Mouse (Mus musculus) ES-CJ7 (cell line): ENCODE measurements around the gene Ppp2r1b.

Experiments
- DNase-seq: peaks from one replicate; pipeline ENCODE4 v3.0.0; 2011; ENCODE audit warnings: low read depth, low spot score

Gene Ppp2r1b

DNA sequence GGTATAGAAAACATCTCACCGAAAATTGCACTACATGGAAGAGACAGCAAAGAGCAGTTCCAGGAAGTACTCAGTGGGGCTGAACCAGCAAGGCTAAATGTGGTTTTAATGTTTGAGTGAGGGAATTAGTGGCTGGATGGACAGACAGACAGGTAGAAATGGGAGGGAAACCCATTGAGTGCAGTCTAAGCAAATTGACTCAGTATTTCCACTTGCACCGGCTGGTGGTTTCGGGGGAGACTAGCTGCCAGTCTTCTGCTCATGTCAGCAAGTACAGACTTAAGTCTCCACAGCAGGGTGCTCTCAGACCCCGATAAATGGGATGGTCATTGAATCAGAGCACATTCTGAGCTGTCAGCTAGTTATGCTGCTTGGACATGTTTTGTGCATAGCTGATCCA, 9.0 kb upstream of the Ppp2r1b start:
- DNase-seq = no peak

DNA sequence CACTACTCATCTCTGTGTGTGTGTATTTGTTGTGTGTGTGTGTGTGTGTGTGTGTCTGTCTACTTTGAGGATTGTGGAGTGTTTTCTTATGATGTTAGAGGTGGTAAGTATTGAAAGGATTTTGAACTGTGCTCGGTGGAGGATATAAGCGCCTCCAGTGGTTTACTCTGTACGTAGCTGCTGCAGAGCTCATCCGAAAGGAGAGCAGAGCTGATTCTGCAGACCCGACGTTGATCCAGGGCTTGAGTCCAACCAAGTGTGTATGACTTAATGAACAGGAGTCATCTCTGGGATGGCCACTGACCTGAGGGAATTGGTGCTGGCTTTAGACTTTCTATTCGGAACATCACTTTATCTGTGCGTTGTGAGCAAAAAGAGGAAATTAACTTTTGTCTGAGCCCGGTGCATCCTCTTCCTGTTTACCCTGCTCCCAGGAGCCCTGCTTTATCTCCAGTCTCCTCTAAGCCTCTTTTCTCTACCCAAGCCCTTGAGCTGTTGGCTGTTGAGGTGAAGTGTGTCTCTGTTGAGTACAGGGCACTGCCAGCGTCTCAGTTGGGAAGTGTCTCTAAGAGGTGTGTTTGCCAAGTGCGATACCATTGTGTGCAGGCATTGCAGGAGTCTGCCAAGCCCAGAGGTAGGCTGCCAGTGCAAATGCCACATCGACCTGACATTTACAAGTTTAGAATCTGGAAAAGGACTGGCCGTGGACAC, 3.9 kb upstream of the Ppp2r1b start:
- no peak for DNase-seq

DNA sequence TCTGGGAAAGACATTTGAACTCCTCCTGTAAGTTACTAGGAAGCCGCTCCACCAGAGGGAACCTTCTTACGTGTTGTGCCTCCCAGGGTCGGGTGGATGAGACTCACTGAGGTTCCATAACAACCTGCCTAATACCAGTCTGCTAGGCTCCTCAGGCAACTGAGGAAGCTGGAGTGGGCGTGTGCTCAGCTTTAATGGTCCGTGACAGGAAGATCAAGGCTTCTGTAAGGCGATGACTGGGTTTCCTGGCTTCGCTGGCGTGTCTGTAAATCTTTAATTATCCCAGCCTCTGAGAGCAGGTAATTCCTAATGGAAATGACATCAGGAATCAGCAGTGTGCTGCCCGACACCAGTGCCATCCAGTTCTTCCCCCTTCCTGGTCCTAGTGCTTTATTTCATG, 446 bp downstream of the Ppp2r1b start:
- DNase-seq = no peak

DNA sequence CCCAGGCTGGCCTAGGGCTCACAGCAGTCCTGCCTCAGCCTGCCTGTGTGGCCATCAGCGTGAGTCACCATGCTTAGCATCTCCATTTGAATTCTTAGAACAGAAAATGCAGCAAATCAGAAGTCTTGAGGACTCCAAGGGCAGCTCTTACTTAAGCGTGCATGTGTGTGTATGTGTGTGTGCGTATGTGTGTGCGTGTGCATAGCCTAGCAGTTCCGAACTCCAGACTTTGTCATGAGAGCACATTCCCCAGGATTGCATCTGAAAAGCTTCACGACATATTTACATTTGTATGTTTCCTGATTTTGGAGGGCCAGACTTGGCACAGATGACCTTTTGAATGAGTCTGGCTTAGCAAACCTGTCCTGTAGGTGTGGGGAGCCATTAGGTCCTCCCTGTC, 2.0 kb downstream of the Ppp2r1b start:
- DNase-seq = no peak

DNA sequence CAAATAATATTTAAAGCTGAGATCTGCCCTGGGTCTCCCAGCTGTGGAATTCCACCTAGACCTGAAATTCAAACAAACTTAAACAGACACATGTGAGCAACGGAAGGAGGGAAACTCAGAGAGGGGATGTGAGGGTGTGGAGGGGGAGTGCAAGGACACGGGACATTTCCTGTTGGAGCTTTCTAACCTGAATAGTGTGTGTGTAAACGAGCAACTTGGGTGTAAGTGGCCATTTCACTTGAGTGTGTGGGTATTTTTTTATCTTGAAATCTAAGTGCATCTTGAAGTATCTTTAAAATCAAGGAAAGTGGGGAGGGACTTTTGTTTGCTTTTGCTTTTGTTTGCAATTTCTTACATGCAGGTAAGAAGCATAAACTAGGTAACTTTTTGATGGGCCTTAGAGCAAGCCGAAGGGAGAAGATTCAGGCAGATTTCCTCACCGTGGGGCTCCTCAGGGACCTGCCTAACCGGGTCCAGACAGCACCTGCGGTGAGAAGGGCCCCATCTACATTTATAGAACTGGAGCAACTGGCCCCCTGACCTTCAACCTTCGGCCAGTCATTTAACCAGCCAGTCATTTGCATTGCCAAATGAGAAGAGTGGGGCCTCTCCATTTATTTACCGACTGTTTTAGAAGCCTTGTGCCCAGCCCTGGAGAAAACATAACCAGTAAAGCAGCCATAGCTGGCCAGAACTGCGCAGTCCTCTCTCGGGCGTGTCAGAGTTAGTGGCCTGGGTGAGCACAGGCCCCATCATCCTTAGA, 2.7 kb downstream of the Ppp2r1b start:
- DNase-seq = no peak

DNA sequence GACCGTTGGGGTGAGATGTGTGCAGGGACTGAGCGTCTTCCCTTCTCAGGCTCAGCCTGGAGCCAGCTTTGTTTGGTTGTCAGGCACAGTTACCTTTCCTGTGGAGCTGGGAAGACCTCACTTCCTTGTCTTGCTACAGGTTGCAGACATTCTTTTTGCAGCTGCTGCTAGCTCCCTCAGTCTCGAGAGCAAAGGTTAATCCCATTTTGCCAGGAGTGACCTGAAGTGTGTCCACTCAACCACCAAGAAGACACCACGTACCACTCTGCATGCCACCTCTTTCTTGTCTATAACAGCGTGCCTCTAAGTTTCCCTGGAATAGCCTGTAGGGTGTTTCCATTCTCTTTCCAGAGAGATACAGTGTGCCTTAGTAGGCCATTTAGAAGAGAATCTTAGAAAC, 3.7 kb downstream of the Ppp2r1b start:
- DNase-seq = no peak

DNA sequence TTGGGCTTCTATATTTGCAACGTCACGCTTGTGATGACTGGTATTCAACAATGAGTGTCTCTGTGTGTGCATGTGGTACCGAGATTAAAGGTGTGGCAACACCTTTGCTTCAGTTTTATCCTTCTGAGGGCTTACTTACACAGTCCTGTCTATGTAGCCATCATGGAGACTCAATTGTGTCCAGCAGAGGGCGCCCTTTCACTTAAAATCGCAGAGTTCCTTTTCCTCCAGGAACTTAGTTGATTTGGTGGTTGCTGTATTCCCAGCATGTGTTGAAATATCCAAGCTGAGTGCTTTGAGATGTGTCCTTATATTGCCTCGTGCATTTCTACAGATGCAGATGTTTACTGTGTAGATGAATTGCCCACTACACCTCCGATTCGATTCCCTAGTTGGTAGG, 4.1 kb downstream of the Ppp2r1b start:
- peak; percentile 87 for DNase-seq

DNA sequence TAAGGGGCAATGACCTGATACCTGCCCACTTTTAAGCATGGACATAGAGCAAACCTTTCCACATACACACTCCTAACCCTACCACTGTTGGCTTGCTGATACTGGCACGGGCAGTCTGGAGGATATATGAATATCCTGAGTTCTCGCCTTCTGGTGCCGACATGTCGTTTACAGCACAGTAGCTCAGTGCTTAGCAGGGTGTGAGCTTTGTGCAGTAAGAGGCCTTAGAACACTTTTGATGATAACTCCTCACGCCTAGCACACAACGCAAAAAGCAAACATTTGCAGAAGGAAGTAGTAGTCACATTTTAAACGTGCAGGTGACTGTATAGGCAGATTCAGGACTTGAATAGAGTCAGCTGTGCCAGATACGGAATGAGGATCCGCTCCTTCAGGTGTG, 4.7 kb downstream of the Ppp2r1b start:
- no peak for DNase-seq

DNA sequence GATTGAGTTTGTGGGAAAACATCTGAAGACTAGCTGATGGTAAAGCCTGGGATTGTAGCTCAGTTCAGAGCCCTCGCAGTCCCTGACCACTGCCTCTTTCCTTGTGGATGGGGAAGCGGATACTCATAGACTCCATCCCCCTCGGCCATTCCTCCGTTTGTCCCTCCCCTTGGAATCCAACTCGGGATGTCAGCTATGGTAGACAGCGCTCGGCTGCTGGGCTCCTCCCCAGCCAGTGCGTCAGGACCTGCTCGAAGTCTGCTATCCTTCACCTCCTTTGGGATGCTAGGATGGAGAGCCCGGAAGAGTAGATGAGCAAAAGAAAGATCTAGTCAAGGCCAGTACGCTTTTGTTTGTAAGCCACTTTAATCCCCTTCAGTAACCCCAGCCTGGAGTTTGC, 5.2 kb downstream of the Ppp2r1b start:
- no peak for DNase-seq

DNA sequence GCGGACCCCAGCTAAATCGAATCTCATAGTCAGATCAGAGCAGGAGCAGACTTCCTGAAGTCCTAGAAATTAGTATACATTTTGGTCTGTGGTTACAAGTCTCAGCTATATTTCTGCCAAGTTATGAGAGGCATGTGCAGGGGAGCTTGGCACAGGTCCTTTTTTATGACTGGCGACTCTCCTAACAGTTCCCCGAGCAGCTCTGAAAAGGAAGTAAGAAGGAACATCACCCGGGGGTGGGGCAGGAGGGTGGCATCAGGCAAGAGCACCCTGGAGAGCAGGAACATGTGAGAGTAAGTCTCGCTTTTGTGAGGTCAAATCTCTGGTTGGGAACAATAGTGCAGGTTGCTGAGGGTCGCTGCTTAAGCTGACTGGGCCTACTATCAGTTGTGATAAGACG, 5.6 kb downstream of the Ppp2r1b start:
- DNase-seq = no peak

DNA sequence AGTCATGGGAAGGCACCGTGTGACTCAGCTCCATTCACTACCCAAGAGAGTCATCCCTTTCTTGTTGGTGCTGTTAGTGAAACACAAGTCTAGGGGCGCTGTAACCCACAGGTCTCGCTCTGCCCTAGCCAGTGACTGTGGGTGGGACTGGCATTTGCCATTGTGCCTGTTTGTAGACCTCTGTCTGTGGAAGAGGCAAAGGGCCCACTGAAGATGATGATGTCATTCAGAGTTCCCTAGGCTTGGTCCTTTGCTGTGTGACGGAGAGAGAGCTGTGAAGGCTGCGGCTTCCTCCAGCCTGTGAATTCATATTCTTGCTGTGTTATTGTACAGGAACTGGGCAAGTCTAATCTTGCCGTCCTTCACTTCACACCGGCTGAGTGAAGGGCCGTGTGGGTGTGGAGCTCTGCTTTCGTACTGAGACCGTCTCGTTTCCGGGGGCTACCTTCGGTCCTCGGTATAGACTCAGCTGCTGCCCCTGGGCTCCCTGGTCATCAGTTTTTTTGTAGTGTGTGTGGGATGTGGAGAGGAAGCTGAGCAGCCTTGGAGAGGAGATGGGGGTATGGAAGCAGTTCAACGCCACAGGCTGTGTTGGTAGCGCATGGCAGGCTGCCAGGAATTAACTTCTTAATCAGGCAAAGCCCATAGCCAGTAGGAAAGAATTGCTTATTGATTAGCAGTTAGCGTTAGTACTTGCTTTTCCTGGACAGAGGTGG, 7.7 kb downstream of the Ppp2r1b start:
- peak; percentile 19 for DNase-seq

DNA sequence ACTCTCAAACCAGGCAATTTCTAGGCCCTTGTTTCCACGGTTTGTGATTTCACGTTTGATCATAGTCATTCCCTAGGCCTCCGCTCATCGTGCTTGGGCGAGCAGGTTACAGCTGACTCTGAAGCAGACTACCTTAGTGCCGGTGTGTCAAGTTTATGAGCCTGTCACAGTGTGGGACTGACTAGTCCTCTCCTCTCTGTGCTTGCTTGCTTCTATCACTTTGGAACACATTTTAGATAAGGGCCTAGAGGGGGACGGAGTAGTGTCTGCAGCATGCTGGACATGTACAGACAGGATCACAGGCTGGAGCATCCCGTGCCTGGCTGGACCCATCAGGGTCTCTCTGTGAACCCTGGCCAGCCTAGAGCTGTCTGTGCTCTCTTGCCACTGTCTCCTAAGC, 9.3 kb downstream of the Ppp2r1b start:
- no peak for DNase-seq

DNA sequence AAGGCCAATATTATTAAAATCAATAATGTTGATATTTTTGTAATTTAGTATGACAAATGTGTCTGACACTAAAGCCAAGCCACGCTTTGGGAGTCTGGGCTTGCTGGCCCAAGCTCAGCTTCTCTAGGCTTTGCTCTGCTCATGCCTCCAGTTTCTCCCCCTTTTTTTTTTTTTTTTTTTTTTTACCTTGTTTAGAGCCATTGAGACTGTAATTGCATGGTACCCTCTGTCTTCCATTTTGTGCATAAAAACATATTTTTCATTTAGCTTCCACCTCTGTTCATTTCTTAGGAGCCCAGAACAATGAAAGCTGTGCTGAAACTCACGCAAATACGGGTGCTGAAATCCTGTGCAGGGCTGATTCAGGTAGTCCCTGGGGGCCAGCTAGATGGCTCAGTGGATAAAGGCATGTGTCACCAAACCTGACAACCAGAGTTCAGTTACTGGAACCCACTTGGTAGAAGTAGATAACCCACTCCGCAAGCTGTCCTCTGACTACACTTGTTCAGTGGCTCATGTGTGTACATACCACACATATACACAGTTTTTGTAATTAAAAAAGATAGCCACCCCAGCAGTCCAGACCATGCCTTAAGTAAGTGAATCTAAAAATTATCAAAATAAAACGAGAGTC, 10.1 kb downstream of the Ppp2r1b start:
- DNase-seq = no peak

DNA sequence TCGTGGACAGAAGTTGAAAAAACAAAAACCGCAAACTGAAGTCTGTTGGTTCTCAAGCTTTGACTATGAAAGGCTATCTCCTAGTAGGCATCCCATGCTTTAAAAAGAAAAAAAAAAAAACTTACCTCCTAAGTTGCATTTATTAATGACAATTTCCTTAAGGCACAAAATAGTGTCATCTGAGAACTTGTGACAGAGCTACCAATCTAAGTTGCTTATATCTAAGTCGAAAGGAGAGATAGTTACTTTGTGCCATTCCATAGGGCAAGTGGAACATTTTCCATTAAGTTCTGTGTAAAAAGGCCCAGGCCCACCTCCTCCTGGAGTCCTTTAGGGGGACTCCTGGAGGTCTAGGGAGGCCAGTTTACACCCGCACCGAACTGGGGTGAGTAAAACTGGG, 10.7 kb downstream of the Ppp2r1b start:
- DNase-seq = no peak

DNA sequence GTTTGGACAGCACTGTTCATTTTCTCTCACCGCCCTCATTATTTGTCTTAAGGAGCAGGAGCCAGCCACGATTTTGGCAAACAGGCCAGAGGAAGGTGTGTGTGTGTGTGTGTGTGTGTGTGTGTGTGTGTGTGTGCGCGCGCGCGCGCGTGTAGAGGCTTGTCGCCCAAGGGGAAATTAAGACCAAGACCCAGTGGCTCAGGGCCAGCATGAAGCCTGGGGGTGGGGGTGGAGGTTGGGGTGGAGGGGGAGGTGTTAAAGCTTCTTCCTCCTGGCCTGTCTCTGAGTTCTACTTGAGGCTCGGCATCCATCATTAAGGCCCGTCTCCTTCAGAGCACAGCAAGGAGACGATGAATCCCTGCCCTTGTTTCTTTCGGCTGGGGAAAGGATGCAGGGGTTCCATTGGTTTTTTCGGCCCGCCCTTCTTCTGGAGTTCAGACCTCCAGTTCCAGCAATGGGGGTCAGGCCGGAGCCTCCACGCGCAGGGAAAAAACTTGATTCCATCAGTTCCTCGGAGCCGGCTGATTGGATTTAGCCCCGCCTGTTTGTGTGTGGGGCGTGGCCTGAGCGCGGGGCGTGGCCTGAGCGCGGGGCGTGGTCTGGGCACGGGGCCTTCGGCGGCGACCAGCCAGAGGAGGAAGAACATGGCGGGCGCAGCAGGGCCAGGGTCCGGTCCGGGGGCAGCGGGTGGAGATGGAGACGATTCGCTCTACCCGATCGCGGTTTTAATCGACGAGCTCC, 11.4 kb downstream of the Ppp2r1b start:
- peak; percentile 90 for DNase-seq

DNA sequence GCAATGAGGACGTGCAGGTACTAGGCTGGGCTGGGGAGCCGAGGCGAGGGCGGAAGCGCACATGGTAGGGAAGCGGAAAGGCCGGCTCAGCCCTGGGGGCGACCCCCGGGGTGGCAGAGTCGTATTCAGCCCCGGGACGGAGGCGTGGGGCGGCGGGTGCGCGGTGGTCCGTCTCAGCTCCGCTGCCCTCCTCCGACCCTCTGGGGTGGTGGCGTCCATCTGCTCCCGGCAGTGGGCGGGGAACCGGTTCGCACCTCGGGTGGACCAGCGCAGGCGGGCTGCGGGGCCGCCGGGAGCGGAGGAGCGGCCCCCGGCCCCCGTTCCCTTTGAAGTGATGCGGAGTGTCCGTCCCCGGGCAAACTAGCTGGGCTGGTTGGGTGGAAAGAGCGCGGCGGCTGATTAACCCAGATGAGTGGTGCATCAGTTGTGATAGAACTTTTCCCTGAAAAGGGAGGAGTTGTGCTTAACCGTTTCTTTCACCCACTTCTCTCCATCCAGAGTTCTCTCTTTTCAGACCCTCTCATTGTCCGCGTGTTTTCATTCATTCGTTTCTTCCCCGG, 12.1 kb downstream of the Ppp2r1b start:
- DNase-seq = no peak

DNA sequence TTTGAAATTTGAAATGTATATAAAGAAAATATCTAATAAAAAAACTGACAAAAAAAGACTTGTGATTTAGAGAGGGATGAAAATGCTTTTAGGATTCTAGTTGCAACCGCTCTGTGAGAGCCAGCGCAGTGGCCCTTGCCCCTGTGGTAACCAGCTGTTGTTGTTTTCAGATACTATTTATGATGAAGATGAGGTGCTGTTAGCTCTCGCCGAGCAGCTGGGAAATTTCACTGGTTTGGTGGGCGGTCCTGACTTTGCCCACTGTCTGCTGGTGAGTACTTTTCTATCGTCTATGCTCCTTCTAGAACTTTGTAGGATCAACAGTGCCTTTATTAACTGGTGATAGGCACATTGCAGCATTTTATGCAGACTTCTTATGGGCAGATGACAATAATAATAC, 13.6 kb downstream of the Ppp2r1b start:
- DNase-seq = no peak

DNA sequence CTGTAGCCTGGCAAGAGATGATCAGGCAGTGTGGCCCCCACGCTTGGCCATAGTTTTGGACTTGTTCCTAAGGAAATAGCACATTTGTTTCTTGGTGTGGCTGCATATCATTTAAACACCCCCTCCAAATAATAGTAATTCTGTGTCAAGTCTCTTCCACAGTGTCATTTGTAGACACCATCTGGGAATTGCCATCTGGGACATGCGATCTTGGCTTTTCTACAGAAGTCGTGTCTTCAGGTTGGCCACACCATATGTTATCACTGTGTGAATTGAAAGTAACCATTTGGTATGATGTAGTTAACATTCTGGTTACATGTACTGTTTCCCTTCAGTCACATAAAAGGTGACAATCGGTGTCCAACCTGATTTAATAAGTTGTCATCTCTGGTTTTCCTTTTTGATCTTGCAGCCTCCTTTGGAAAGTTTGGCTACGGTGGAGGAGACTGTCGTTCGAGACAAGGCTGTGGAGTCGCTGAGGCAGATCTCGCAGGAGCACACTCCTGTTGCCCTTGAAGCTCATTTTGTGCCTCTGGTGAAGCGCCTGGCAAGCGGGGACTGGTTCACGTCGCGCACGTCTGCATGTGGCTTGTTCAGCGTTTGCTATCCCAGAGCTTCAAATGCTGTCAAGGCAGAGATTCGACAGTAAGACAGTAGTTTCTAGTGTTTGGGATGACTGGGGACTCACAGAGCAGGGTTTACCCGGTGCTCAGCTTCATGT, 16.2 kb downstream of the Ppp2r1b start:
- DNase-seq = no peak

DNA sequence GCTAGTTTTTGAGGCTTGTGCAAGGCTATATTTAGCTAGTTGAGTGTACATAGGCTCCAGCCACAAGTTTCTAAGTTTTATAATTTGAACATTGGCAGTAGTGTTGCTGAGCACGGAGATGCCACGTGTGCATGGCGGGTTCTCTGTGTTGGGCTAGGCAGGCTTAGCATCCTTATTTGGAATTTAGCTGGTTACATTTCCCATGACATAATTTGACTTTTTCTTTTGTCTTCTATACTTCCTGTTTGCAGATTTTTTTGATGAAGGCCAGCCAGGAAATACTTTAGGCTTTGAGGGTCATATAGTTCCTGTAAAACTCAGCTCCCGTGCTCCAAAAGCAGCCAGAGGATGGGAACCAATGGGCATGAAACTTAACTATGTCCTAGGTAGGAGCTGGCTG, 18.7 kb downstream of the Ppp2r1b start:
- DNase-seq = no peak

DNA sequence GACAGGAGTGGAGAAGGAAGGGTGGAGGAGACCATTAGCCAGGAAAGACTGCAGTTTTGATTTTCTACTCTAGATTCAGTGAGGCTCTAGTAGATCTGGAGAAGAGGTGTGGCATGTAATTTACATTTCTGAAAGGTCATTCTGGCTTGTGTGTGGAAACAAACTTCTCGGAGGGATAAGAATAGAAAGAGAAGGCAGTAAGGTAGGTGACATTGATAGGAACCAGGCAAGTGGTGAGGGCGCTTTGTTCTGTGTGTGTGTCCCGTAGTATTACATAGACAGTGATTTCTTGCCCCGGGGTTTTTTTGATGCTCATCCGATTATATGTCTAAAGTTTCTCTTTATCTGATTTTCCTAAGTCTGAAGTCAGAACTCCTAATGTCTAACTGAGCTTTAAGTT, 19.8 kb downstream of the Ppp2r1b start:
- DNase-seq = no peak

DNA sequence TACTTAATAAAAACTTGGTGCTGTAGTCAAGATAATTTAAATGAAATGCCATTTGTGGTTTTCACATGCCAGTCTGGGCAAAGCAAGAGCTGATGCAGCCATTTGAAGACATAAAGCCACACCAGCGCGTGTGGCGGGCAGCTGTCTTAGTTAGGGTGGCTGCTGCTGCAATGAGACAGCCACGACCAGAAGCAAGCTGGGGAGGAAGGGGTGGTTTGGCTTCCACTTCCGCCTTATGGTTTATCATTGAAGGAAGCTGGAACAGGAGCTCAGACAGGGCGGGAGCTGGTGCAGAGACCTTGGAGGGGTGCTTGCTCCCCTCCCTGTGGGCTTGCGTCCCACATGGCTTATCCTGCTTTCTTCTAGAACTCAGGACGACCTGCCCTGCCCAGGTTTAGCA, 20.7 kb downstream of the Ppp2r1b start:
- no peak for DNase-seq
